Mouse (Mus musculus): ENCODE measurements at regions not wholly inside any gene's neighbourhood (a gene's known extent, or its start where the extent isn't known, plus 50 kb on each side); places are given as distances from the start of the nearest gene placed in this dataset.
A peak's percentile ranks its signal among the peaks of the same experiment; 100 is the strongest.
"Not testable (repeated sequence)": the region's sequence is repeated elsewhere in the genome, so short reads cannot be mapped to it uniquely, and the experiment has no call there.

GRCm38 (mm10) chr12:23325756-23326155 is 454.3 kb downstream of the Gm10330 start:
- H3K4me3 ChIP-seq (replicated peaks); H3K27ac ChIP-seq; H3K4me1 ChIP-seq (replicated peaks); H3K27me3 ChIP-seq; H3K9ac ChIP-seq (replicated peaks); ATAC-seq; H3K36me3 ChIP-seq; H3K9me3 ChIP-seq; H3K4me2 ChIP-seq (replicated peaks): not testable (repeated sequence)
- 16% methylated on average over 2 of the region's 2 CpGs for WGBS

GRCm38 (mm10) chr12:23315186-23315585 is 464.9 kb downstream of the Gm10330 start:
- not testable (repeated sequence) for H3K27me3 ChIP-seq; H3K9me3 ChIP-seq; H3K36me3 ChIP-seq; ATAC-seq; H3K4me1 ChIP-seq (replicated peaks); H3K27ac ChIP-seq; H3K9ac ChIP-seq (replicated peaks)
- 2% methylated on average over 29 of the region's 38 CpGs for WGBS
- H3K4me2 ChIP-seq (replicated peaks): peak overlapping the region; percentile 41
- peak overlapping the region; percentile 28 for H3K4me3 ChIP-seq (replicated peaks)
